Mouse (Mus musculus) erythroblast, embryonic 14.5 days (primary cell): Measurements from ENCODE around the gene Gsdma3. TPM values are rescaled to one million over a fixed set of nuclear protein-coding genes. Genes with fewer than 3 reads are reported as not detected.
"Not testable (repeated sequence)": the region's sequence is repeated elsewhere in the genome, so short reads cannot be mapped to it uniquely, and the experiment has no call there.

Source experiments
- H3K27me3 ChIP-seq: 2 replicates; pipeline ENCODE4 v1.6.1; 2012; ENCODE audit warnings: inconsistent platforms; ENCODE audit not compliant: control insufficient read depth
- H3K36me3 ChIP-seq: 2 replicates; pipeline ENCODE4 v1.6.1; 2012; ENCODE audit warnings: mild to moderate bottlenecking, inconsistent platforms; ENCODE audit not compliant: control insufficient read depth
- H3K4me1 ChIP-seq: 2 replicates; pipeline ENCODE4 v1.6.1; 2012; ENCODE audit warnings: inconsistent platforms; ENCODE audit not compliant: control insufficient read depth
- H3K4me3 ChIP-seq: replicated peaks from 2 replicates; pipeline ENCODE3; 2012; ENCODE audit warnings: moderate library complexity, mild to moderate bottlenecking, inconsistent platforms
- H3K9me3 ChIP-seq: 2 replicates; pipeline ENCODE4 v1.6.1; 2012; ENCODE audit warnings: low read length, inconsistent platforms, mixed read lengths; ENCODE audit not compliant: control insufficient read depth
- GATA1 ChIP-seq: IDR thresholded peaks from 2 replicates; pipeline ENCODE4 v1.6.1; 2012; ENCODE audit warnings: low read length, inconsistent platforms, mixed read lengths
- TAL1 ChIP-seq: IDR thresholded peaks from 3 replicates; pipeline ENCODE4 v1.6.1; 2012; ENCODE audit warnings: low read length, inconsistent platforms, mixed read lengths
- polyA plus RNA-seq: library from polyadenylated mRNA; stranded (reverse); fragments of >175 nt; gene quantifications from 2 replicates; pipeline ENCODE4 v1.2.3, GENCODE M21; 2012

Gene Gsdma3
- polyA plus RNA-seq, 1 experiment: not detected

DNA sequence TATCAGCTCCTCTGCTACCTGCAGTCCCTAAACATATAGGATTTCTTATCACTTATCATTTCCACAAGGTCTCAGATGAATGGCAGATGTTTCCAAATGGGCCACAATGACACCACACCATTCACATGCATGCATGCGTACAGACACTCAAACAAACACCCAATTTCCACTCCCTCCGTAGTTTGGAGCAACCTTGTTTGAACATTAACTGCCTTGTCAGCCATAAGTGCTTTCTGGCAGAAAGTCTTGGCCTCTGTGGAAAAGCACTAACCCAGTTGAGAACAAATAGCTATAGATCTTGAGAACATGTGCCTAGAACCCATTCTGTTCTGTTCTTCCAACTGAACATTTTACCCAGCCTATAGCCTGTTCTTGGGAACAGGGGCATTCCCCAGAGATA lies 19.8 kb downstream of the Gsdma3 start:
- Histone ChIP-seq H3K9me3 (no peaks in the 10 kb centered on the region), H3K4me1 (no peaks in the 10 kb centered on the region), H3K4me3 (no peak overlapping the region), H3K36me3 (no peaks in the 10 kb centered on the region), H3K27me3 (peaks cover 9% of the 10 kb centered on the region)
- TF ChIP-seq GATA1 (no peak), TAL1 (no peak)

DNA sequence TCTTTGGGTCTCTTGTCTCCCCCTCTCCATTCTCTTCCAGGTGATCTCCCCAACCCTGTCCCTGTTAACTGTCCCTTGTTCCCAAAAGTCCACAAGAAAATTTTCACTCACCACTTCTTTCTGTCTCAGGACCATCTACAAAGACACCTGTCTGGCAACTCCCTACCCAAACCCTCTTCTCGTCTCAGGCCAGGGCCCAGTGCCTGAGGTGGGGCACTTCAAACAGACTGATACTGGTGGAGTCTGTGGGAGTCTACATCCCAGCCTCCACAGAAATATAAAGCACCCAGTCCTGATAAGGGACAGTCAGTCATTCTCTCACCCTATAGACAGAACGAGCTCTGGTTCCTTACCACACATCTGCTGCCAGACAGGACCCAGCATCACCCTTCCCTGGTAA lies 20.3 kb downstream of the Gsdma3 start, which contains the start of gene Gsdma2:
Gene Gsdma2 (plus strand): TSS at position 301 of the 400 bp plus-strand sequence.
- TF ChIP-seq TAL1 (no peak), GATA1 (no peak)
- no peaks in the 10 kb centered on the region for H3K4me1 ChIP-seq
- no peaks in the 10 kb centered on the region for H3K36me3 ChIP-seq
- H3K9me3 ChIP-seq: no peaks in the 10 kb centered on the region
- H3K27me3 ChIP-seq: peaks cover 9% of the 10 kb centered on the region
- H3K4me3 ChIP-seq: no peak within 1 kb of the TSS

DNA sequence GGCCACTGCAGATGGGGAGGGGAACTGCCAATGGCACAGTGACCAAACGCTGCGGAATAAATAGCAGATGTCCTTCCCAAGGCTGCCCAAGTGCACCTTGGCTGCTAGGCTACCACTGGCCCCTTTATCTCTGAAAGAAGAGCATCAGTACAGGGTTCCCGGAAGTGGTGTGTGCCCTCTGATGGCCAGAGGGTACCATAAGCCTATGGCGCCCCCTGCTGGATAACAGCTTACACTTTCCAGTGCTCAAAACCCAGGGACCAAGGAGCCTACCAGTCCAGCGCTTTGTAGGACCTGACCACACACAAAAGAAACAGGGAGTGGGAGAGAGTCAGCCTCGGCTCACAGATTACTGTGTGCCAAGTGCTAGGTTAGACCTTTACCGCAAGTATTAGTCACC lies 28.9 kb downstream of the Gsdma3 start:
- not testable (repeated sequence) for H3K27me3 ChIP-seq, H3K4me3 ChIP-seq, H3K9me3 ChIP-seq, H3K4me1 ChIP-seq, H3K36me3 ChIP-seq

DNA sequence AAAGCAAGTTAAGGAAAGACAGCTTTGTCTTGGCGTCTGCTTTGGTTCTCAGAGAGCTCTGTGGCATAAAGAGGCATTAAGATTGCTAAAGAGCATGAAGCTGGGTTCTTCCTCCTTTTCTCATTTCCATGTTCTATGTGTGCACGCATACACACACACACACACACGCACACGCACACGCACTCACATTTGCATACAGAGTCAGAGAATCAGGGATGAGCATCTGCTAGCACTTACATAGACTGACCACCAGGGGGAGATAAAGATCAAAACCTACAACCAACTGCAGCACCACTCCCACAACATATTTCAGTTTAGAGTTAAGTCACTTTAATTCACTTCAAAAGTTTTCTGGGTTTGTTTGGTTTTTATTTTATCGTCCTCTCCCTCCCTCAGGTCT lies 34.4 kb downstream of the Gsdma3 start:
- H3K36me3 ChIP-seq: no peaks in the 10 kb centered on the region
- no peaks in the 10 kb centered on the region for H3K9me3 ChIP-seq
- peaks cover 5% of the 10 kb centered on the region; the same call in 1 of the 2 replicates for H3K4me1 ChIP-seq
- TF ChIP-seq GATA1: no peak
- no peak for TF ChIP-seq TAL1
- H3K27me3 ChIP-seq: peaks cover 20% of the 10 kb centered on the region
- H3K4me3 ChIP-seq: no peak overlapping the region

DNA sequence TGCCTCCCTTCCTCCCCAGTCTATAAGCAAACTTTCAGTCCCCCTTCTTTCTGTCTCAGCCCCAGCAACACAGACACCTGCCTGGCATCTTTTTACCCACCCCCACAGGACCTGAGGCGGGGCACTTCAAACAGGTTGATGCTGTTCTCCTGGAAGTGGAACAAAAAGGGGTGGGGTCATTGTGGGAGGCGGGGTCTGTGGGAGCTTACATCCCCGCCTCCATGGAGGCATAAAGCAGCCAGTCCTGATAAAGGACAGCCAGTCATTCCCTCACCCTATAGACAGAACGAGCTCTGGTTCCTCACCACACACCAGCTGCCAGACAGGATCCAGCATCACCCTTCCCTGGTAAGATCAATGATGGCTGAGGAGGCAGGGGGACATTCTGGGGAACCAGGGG lies 37.9 kb downstream of the Gsdma3 start, which contains the start of gene Gsdma:
Gene Gsdma (plus strand): TSS at position 261 of the 400 bp plus-strand sequence.
- Histone ChIP-seq H3K27me3 (peaks cover 49% of the 10 kb centered on the region), H3K36me3 (no peaks in the 10 kb centered on the region), H3K4me1 (peaks cover 5% of the 10 kb centered on the region; the same call in 1 of the 2 replicates), H3K9me3 (no peaks in the 10 kb centered on the region), H3K4me3 (no peak within 1 kb of the TSS)
- TF ChIP-seq TAL1: no peak
- no peak for TF ChIP-seq GATA1

DNA sequence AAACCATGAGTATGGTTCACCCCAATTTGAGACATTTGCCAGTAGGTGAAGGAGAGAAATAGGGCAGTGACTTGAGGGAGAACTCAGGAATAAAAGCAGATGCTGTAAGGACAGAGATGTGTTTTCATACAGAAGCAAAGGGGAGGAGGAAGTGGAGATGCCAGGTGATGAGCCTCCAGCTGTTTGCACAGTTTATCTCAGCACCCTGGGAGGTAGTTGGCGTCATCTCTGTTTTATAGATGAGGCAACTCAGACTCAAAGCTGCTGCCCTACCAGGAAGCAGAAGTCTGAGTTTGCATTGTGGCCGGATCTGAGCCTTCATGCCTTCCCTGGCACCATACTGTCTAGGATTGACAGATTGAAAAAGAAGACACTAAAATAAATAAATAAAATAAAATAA lies 42.8 kb downstream of the Gsdma3 start:
- H3K4me1 ChIP-seq: peaks cover 25% of the 10 kb centered on the region
- H3K4me3 ChIP-seq: no peak overlapping the region
- H3K9me3 ChIP-seq: no peaks in the 10 kb centered on the region
- no peaks in the 10 kb centered on the region for H3K36me3 ChIP-seq
- TF ChIP-seq GATA1 (no peak), TAL1 (no peak)
- peaks cover 44% of the 10 kb centered on the region for H3K27me3 ChIP-seq

DNA sequence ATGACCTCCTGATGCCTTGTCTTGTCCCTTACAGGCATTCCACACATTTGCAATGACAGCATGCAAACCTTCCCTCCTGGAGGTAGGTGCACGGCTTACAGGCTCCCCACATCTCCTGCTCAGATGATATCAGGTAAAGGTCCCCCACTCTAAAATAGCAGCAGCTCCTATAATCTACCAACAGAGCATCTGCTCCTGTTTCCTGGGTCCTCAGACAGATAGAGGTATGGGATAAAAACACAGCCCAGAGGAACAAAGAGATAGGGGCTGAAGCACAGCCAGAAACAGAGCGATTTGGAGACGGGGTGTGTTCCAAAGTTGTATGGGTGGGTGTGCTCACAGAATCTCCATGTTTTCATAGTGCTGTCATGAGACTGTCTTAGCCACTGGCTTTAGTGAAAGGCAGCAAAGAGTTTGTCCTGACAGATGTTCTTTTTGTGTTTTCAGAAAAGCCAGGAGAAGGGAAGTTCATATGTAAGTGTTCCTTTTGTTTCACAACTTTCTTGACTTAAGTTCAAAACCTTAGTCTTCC lies 45.2 kb downstream of the Gsdma3 start:
- H3K36me3 ChIP-seq: no peaks in the 10 kb centered on the region
- H3K9me3 ChIP-seq: no peaks in the 10 kb centered on the region
- TF ChIP-seq GATA1 (no peak), TAL1 (no peak)
- H3K4me3 ChIP-seq: no peak overlapping the region
- H3K27me3 ChIP-seq: peaks cover 43% of the 10 kb centered on the region
- H3K4me1 ChIP-seq: peaks cover 24% of the 10 kb centered on the region

DNA sequence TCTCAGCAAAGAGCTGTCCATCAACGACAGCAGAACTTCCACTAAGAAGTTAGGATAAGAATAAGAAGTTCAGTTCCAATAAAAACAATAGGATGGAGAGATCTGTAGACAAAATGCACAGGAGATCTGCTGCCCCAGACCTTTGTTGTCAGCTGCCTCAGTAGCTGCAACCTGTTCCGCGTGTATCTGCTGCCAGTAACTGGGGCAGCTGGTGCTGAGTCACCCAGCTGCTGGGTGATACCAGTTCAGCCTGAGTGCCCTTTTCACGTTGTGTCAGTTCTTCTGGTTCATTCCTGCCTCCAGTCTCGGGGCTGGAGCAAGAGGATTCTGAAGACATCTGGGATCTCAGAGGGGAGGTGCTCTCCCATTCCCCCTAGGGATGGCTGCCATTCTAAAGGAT lies 45.7 kb downstream of the Gsdma3 start:
- Histone ChIP-seq H3K36me3 (no peaks in the 10 kb centered on the region), H3K9me3 (no peaks in the 10 kb centered on the region), H3K4me1 (peaks cover 24% of the 10 kb centered on the region), H3K4me3 (no peak overlapping the region), H3K27me3 (peaks cover 38% of the 10 kb centered on the region)
- TF ChIP-seq GATA1 (no peak), TAL1 (no peak)

DNA sequence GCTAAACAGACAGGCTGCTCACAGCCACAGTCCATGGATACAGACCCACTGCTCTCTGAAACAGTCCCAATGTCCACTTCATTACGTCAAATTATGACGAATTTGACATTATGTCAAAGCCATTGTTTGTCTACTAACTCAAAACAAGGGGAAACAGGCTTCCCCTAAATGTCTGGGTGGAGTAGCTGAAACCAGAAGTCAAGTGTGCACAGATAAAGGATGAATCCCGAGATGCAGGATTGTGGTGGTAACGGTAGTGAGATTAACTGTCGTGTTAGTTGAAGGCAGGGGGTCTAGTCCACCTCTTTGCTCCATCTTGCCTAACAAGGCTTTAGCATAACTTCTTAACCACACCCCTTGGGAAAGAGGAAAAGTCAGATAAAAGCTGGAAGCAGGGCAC lies 46.3 kb downstream of the Gsdma3 start:
- Histone ChIP-seq H3K9me3 (no peaks in the 10 kb centered on the region), H3K4me1 (peaks cover 24% of the 10 kb centered on the region), H3K4me3 (no peak overlapping the region), H3K36me3 (no peaks in the 10 kb centered on the region), H3K27me3 (peaks cover 31% of the 10 kb centered on the region)
- no peak for TF ChIP-seq GATA1
- no peak for TF ChIP-seq TAL1

DNA sequence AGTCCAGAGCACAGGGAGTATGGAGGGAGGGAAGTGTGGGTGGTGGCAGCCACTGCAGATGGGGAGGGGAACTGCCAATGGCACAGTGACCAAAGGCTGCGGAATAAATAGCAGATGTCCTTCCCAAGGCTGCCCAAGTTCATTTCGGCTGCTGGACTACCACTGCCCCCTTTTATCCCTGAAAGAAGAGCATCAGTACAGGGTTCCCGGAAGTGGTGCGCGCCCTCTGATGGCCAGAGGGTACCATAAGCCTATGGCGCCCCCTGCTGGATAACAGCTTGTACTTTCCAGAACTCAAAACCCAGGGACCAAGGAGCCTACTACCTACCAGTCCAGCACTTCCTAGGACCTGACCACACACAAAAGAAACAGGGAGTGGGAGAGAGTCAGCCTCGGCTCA lies 47.0 kb downstream of the Gsdma3 start:
- H3K36me3 ChIP-seq, H3K9me3 ChIP-seq, H3K4me3 ChIP-seq: not testable (repeated sequence)
- peaks cover 25% of the 10 kb centered on the region for H3K27me3 ChIP-seq
- peaks cover 24% of the 10 kb centered on the region for H3K4me1 ChIP-seq
